Mouse (Mus musculus) kidney, embryonic 14.5 days (tissue): ENCODE measurements at regions not wholly inside any gene's neighbourhood (a gene's known extent, or its start where the extent isn't known, plus 50 kb on each side); places are given as distances from the start of the nearest gene placed in this dataset.

ENCODE experiments used
- ATAC-seq: fragments of 200-750 bp; cut with Nextera tagmentation; 2 replicates; pipeline ENCODE4 v1.8.0; 2017; ENCODE audit warnings: moderate number of reproducible peaks, mild to moderate bottlenecking, moderate TSS enrichment, moderate library complexity; ENCODE audit not compliant: low FRiP score, low TSS enrichment
- H3K27ac ChIP-seq: fragments of 300-500 bp; sonication (generic); 2 replicates; pipeline ENCODE4 v1.5.1; 2014; ENCODE audit warnings: low read depth, mild to moderate bottlenecking, low read length, moderate library complexity, mixed read lengths
- H3K27me3 ChIP-seq: fragments of 300-500 bp; sonication (generic); 2 replicates; pipeline ENCODE4 v1.6.1; 2014; ENCODE audit warnings: mild to moderate bottlenecking, low read length; ENCODE audit not compliant: control insufficient read depth, insufficient read depth
- H3K36me3 ChIP-seq: fragments of 300-500 bp; sonication (generic); 2 replicates; pipeline ENCODE4 v1.6.1; 2014; ENCODE audit warnings: low read length, mixed read lengths; ENCODE audit not compliant: control insufficient read depth, insufficient read depth
- H3K4me1 ChIP-seq: fragments of 300-500 bp; sonication (generic); 2 replicates; pipeline ENCODE4 v1.6.1; 2014; ENCODE audit warnings: low read length, mixed read lengths; ENCODE audit not compliant: control insufficient read depth, insufficient read depth
- H3K4me2 ChIP-seq: fragments of 300-500 bp; sonication (generic); replicated peaks from 2 replicates; pipeline ENCODE4 v1.6.1; 2014; ENCODE audit warnings: low read depth, mild to moderate bottlenecking, low read length
- H3K4me3 ChIP-seq: fragments of 300-500 bp; sonication (generic); 2 replicates; pipeline ENCODE4 v1.5.1; 2014; ENCODE audit warnings: mild to moderate bottlenecking, low read length
- H3K9ac ChIP-seq: fragments of 300-500 bp; sonication (generic); 2 replicates; pipeline ENCODE4 v1.6.1; 2014; ENCODE audit warnings: low read depth, mild to moderate bottlenecking, low read length, moderate library complexity
- H3K9me3 ChIP-seq: fragments of 300-500 bp; sonication (generic); 2 replicates; pipeline ENCODE4 v1.6.1; 2016; ENCODE audit warnings: low read length; ENCODE audit not compliant: control insufficient read depth
- WGBS: fragments of 180-500 bp; shearing (Covaris S2); extraction: QIAGEN DNeasy Blood & Tissue Kit; methylation state at CpG from one replicate; pipeline ENCODE4 v1.1.7; 2014; 5-methylcytosine and 5-hydroxymethylcytosine counted together

DNA sequence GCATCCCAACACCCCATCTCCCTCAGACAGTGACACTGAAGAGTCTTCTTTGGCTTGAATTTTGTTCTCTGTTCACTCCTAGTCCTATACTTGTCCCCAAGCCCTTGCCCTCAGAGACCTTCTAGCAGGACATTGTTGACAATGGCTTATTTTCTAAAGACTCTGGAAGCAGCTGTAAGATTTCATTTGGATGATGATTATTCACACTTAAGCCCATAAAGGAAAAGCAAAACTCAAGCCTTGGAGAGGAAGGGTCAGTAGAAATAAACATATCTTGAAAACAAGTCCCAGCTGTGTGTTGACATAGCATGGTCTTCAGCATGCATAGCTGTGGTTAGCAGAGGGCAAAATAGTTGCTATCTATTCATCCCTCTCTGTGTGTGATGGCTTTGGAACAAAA is 59.9 kb upstream of the Cdh11 start:
- Histone ChIP-seq H3K4me3 (no peak overlapping the region), H3K9me3 (no peaks in the 10 kb centered on the region), H3K4me2 (no peak overlapping the region), H3K27me3 (no peaks in the 10 kb centered on the region), H3K36me3 (no peaks in the 10 kb centered on the region), H3K4me1 (no peaks in the 10 kb centered on the region), H3K9ac (no peak overlapping the region), H3K27ac (no peak overlapping the region)
- peak; percentile 64; the same call in 1 of the 2 replicates for ATAC-seq

DNA sequence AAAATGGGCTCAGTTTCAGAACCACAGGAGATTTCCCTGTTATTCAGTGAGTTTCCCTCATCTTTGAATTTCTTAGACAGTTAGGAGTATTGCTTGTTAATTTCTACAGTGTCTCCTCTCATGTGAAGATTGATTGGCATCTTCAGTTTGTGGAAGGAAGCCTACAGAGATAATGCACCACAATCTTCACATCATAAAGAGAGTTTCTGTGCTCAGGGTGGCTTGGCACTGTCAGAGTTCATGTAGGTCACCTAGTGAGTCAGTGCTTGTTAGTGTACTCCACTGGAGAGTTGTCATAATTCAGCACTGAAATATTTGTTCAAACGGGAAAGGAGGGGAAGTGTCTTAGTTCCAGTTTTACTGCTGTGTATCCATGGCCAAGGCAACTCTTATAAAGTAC is 74.6 kb upstream of the Cdh11 start:
- Histone ChIP-seq H3K27ac (no peak overlapping the region), H3K9me3 (no peaks in the 10 kb centered on the region), H3K36me3 (no peaks in the 10 kb centered on the region), H3K4me2 (no peak overlapping the region), H3K4me1 (no peaks in the 10 kb centered on the region), H3K9ac (no peak overlapping the region), H3K27me3 (no peaks in the 10 kb centered on the region), H3K4me3 (no peak overlapping the region)
- ATAC-seq = no peak
- 81% methylated on average over 1 of the region's 1 CpGs for WGBS

DNA sequence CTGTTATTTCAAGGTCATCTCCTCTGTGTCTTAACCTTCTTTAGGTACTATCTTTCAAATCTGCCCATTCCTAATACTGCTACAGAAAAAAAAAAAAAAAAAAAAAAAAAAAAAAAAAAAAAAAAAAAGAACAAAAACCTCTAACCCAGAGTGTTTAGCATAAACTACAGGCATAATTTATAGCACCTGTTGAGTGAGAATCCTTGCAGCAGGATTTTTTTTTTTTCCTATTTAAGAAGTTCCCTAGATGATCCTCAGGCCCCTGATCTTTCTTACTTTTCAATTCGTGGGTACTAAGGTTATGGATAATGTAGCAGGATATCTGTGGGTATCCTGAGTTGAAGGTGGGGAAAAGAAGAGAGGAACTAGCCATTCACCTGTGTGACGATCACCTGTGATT is 114.1 kb upstream of the Cdh11 start:
- Histone ChIP-seq H3K9me3 (no peaks in the 10 kb centered on the region), H3K36me3 (no peaks in the 10 kb centered on the region), H3K4me1 (no peaks in the 10 kb centered on the region), H3K27me3 (no peaks in the 10 kb centered on the region), H3K4me3 (no peak overlapping the region), H3K27ac (no peak overlapping the region), H3K9ac (no peak overlapping the region), H3K4me2 (no peak overlapping the region)
- 79% methylated on average over 2 of the region's 2 CpGs for WGBS
- no peak for ATAC-seq

DNA sequence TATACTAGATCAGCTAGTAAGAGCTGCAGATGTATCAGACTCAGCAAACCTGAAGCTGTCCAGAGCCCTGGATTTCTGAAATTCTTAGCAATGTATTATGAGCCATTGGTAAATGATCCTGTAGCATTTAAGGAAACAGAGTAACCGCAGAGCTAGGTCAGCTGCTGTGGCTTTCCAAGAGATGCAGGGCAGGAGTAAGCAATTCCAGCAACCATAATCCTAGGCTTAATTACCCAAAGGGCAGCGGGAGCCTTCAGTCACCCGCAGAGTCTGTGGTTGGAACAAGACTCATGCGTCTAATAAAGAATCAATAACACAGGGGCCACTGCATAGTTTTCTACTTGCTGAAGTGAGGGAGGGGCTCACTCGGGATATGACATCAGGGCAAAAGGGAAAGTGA is 115.2 kb upstream of the Cdh11 start:
- Histone ChIP-seq H3K9ac (no peak overlapping the region), H3K27me3 (no peaks in the 10 kb centered on the region), H3K4me3 (no peak overlapping the region), H3K4me1 (no peaks in the 10 kb centered on the region), H3K4me2 (no peak overlapping the region), H3K36me3 (no peaks in the 10 kb centered on the region), H3K9me3 (no peaks in the 10 kb centered on the region), H3K27ac (no peak overlapping the region)
- ATAC-seq = no peak
- 59% methylated on average over 5 of the region's 5 CpGs for WGBS

DNA sequence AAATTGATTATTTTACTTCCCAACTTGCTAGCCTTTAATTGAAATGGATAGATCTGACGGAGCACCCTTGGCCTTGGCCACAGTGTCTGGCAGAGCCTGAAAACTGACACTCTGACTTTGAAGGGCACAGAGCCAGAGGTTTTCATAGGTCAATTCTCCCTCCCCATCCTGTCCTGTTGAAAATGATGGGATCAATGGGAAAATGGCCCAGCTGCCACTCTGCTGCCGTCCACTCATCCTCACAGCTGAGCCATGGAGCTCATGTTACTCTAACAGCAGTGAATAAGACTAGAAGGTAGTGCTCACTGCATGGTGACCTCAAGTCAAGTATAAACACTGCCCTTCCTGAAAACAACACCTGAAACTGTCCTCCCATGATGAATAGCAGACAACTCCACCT is 122.0 kb upstream of the Cdh11 start:
- ATAC-seq = peak; percentile 96
- Histone ChIP-seq H3K36me3 (no peaks in the 10 kb centered on the region), H3K27me3 (no peaks in the 10 kb centered on the region), H3K9ac (no peak overlapping the region), H3K4me2 (no peak overlapping the region), H3K27ac (no peak overlapping the region), H3K4me1 (no peaks in the 10 kb centered on the region), H3K4me3 (no peak overlapping the region), H3K9me3 (no peaks in the 10 kb centered on the region)
- 16% methylated on average over 2 of the region's 2 CpGs for whole genome bisulfite sequencing

DNA sequence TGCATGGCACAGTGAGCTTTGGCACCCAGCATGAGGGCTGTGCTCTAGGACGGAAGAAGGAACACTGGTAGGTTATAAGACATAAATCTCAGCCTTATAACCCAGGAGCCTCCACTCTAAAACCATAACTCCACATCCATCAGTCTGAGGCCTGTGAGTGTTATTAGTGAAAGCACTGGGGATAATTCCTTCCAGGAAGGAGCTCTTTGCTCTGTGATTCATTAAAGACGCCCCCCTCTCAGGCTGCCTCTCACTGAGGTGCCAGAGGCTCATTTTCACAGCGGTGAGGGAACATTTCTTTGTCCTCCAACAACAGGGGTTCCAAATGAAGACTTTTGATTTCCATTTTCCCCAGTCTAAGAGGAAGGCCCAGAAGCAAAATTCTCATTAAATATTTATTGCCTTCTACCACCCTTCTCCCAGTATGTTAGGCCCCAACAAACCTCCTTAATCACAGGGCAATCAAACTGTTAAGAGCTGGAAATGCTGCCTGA is 145.9 kb upstream of the Cdh11 start:
- 15% methylated on average over 3 of the region's 3 CpGs for WGBS
- Histone ChIP-seq H3K36me3 (no peaks in the 10 kb centered on the region), H3K27ac (no peak overlapping the region), H3K4me1 (no peaks in the 10 kb centered on the region), H3K4me3 (no peak overlapping the region), H3K9ac (no peak overlapping the region), H3K27me3 (no peaks in the 10 kb centered on the region), H3K4me2 (no peak overlapping the region), H3K9me3 (no peaks in the 10 kb centered on the region)
- no peak for ATAC-seq

DNA sequence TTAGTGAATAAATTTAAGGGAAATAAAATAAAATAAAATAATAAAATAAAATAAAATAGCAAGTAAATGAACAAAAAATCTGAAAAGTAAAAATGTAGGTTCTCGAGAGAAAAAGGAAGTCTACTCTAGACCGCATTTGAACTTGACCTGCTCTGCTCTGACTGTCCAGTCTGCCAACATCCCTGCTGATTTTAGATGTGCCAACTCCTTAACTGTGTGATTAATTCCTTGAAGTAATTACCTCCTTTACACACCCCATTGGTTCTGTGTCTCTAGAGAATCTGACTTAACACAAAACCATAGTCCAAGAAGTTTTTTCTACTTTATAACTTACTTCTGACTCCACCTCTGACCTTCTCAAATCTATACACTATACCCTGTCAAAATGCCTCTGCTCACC is 153.3 kb upstream of the Cdh11 start:
- WGBS = 49% methylated on average over 2 of the region's 2 CpGs
- no peak overlapping the region for H3K4me3 ChIP-seq
- H3K27ac ChIP-seq = no peak overlapping the region
- no peaks in the 10 kb centered on the region for H3K36me3 ChIP-seq
- H3K27me3 ChIP-seq = no peaks in the 10 kb centered on the region
- ATAC-seq = peak; percentile 86
- H3K4me1 ChIP-seq = no peaks in the 10 kb centered on the region
- no peak overlapping the region for H3K9ac ChIP-seq
- no peak overlapping the region for H3K4me2 ChIP-seq
- no peaks in the 10 kb centered on the region for H3K9me3 ChIP-seq

DNA sequence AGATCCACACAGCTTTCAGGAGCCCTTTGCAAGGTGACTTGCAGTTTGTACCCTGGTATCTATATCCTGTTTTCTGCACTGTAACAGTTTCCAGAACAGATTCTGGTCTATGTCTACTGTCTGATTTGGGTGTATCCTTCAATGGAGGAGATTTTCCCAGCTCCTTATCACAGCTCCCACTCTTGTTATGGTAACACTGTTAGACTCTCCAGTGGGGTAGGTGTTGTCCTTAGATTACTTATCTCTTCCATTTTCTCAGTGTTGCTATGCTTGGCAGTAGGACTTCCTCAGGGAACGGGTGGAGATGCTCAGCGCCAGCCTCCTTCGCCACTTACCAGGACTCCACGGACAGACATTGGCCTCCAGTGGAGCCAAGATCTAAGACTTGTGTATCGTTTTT is 160.1 kb upstream of the Cdh11 start:
- WGBS = 88% methylated on average over 5 of the region's 5 CpGs
- Histone ChIP-seq H3K27ac (no peak overlapping the region), H3K27me3 (no peaks in the 10 kb centered on the region), H3K36me3 (no peaks in the 10 kb centered on the region), H3K9me3 (no peaks in the 10 kb centered on the region), H3K4me2 (no peak overlapping the region), H3K4me1 (no peaks in the 10 kb centered on the region), H3K9ac (no peak overlapping the region), H3K4me3 (no peak overlapping the region)
- ATAC-seq = no peak

DNA sequence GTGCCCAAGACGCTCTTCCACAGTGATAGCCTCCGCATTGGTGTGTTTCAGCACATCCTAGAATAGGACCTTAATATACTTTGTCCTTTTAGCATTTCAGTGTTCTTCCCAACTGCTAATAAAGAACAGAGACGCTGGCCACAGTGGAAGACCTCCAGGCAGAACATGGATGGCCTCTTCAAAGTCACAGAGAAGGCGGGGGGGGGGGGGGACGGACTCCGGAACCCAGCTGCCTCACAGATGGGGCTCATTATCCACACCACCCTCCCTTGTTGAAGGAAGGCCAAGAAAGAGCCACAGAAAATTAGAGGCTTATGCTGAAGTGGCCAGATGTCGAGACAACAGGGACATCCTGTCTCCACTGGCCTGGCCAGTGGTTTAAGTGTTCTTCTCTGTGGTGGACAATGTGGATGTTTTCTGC is 192.7 kb upstream of the Cdh11 start:
- Histone ChIP-seq H3K9me3 (no peaks in the 10 kb centered on the region), H3K27ac (no peak overlapping the region), H3K9ac (no peak overlapping the region), H3K4me1 (0 out of 2 replicates have a peak, but pooled peaks cover under 1% of the 10 kb centered on the region), H3K36me3 (no peaks in the 10 kb centered on the region), H3K4me2 (no peak overlapping the region), H3K4me3 (no peak overlapping the region), H3K27me3 (no peaks in the 10 kb centered on the region)
- 69% methylated on average over 7 of the region's 7 CpGs for WGBS
- ATAC-seq = no peak
